Mouse (Mus musculus) erythroid progenitor cell, adult 5-6 weeks (primary cell): ENCODE data around the gene Tmem95. TPM values are rescaled to one million over a fixed set of nuclear protein-coding genes. Genes with fewer than 3 reads are reported as not detected.

Experiments
- ATAC-seq: replicated peaks from 2 replicates; pipeline ENCODE4 v1.8.0; 2016; ENCODE audit warnings: moderate number of reproducible peaks, mild to moderate bottlenecking, moderate TSS enrichment, inconsistent platforms; ENCODE audit not compliant: poor library complexity, low FRiP score, severe bottlenecking
- total RNA-seq, 2 experiments: library from RNA; stranded (forward) in 1 of 2; stranded (reverse) in 1 of 2; fragments of 150-400 nt in 1 of 2; fragments of 186-747, 209-891 nt in 1 of 2; gene quantifications; 2 replicates each; pipeline versions ENCODE4 v1.2.3 to v1.2.4; 2015 to 2017; ENCODE audit warnings: low replicate concordance in 2 of 2

The Tmem95 gene
- total RNA-seq, 2 experiments from 2014 or later: not detected

GRCm38 (mm10) chr11:69911701-69912100 is 33.9 kb upstream of the Tmem95 start:
- no peak for ATAC-seq

GRCm38 (mm10) chr11:69910781-69911560 is 33.2 kb upstream of the Tmem95 start:
- no peak for ATAC-seq

GRCm38 (mm10) chr11:69910177-69910576 is 32.4 kb upstream of the Tmem95 start:
- no peak for ATAC-seq

DNA sequence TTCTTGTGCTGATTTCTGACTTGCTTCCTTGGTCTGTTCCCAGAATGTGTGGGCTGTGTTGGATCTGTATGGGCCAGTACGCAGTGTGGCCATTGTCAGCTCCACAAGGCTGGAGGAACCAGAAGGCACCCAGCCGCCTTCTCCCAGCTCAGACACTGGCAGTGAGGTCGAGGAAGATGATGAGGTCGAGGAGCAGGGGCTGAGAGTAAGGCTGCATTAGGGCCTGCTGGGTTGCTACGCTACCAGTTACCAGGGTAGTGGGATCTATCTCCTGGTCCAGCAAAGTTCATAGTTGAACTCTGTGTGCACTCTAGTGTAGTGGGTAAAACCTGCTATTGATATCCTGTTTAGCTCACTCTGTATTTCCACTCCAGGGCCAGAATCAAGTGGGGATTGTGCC is 31.4 kb upstream of the Tmem95 start:
- no peak for ATAC-seq

- ATAC-seq: no peak
Observed at GRCm38 (mm10) chr11:69908645-69909044, 30.8 kb upstream of the Tmem95 start.

GRCm38 (mm10) chr11:69904311-69904710 is 26.5 kb upstream of the Tmem95 start:
- no peak for ATAC-seq

- ATAC-seq: no peak
Observed at GRCm38 (mm10) chr11:69902972-69903371, 25.2 kb upstream of the Tmem95 start.

- ATAC-seq: peak; percentile 9; the same call in 1 of the 2 replicates
Observed at GRCm38 (mm10) chr11:69901993-69902392, 24.2 kb upstream of the Tmem95 start.

DNA sequence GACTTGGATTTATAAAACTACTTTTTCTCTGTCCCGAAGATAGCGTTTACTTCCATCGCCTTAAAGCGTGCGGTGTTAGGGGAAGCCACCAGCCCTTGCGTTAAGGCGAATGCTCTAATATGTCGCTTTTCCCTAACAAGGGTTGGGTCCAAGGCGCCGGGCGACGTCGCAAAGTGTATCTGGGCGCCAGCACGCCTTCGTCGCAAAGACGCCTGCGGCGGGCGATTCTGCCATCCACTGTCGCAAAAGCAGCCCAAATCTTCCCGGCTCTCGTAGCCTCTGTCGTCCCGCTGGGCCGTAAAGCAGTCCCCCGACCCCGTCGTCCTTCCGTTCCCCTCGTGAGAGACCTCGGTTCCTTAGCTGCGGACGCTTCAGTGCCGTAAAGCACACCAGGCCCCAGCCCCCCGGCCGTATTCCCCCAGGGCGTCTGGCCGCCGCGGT is 23.6 kb upstream of the Tmem95 start:
- ATAC-seq: peak; percentile 69

GRCm38 (mm10) chr11:69900471-69901405 is 22.9 kb upstream of the Tmem95 start, which contains the start of the genes 2810408A11Rik and Neurl4:
2810408A11Rik (minus strand) TSS chr11:69900987.
Neurl4 (plus strand) TSS chr11:69901072.
- ATAC-seq: peak; percentile 87

GRCm38 (mm10) chr11:69899870-69900269 is 22.1 kb upstream of the Tmem95 start:
- no peak for ATAC-seq

- ATAC-seq: no peak
Observed at GRCm38 (mm10) chr11:69895291-69895690, 17.5 kb upstream of the Tmem95 start, which contains the start of gene Acap1. Acap1 (minus strand) TSS chr11:69895539.

- ATAC-seq: no peak
Observed at GRCm38 (mm10) chr11:69894671-69895070, 16.9 kb upstream of the Tmem95 start.

GRCm38 (mm10) chr11:69891482-69891881 is 13.7 kb upstream of the Tmem95 start:
- peak; percentile 62 for ATAC-seq

DNA sequence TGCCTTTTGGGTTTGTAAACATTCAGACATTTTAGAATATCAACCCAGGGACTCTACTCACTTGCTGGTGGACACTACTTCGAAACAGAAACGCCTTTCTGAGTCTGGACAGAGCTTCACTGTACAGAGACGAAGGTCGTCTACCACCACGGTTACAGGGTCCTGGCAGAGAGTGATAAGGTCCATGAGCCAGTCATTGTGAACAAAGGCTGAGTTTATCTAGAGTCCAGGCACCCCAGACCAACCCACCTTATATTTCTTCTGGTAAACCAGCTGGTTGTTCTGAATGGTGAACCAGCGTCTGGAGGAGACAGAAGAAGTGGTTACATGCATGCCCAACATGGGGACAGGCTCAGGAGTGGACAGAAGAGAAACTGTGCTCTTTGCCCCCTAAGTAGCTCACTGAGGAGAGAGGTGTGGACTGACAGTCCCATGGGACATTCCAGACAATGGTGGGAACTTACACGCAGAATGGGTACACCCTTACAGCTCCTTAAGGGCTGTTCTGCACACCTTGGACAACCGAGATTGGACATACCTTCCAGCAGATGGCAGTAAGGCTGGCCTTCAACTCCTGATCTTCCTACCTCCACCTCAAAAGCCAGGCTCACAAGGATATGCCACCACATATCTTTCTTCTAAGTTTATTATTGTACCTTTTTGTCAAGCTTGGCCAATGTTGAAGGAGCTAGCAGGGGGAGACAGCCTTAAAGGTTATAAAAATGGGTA is 9.3 kb upstream of the Tmem95 start:
- ATAC-seq: peak; percentile 75

DNA sequence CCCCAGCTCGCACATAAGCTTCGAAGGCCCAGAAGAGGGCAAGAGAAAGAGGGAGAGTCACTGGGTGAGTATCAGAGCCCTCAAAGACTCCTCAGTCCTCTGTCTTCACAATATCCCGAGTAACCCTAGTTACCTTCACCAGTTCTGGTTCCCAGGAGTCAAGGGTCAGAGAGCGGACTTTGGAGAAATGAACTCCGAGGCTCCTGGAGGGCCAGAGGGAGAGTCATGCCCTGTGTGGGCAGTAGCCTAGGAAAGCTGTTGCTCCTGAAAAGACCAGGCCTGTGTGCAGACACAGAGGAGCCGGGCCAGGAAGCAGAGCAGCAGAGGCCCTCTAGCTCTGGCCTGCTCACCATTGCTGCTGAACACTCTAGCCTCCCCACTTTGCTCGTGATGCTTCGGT is 6.8 kb upstream of the Tmem95 start:
- no peak for ATAC-seq

DNA sequence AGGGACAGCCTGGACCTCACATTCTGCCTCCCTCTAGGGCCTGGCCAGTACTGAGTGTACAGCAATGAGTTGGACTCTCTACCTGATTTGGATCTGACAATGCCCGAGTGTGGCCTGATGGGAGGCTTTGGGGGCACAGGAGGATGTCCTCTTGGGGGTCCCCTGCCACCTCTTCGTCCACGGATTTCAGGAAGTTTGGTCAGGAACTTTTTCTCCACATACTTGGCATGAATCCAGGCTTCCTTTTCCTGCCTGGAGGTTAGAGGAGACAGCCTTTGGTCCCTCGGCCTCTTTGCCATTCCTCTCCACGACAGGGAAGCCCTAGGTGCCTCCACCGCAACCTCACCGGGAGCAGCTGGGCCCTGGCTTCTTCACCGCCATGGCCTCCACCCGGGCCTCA is 6.4 kb upstream of the Tmem95 start:
- ATAC-seq: no peak

DNA sequence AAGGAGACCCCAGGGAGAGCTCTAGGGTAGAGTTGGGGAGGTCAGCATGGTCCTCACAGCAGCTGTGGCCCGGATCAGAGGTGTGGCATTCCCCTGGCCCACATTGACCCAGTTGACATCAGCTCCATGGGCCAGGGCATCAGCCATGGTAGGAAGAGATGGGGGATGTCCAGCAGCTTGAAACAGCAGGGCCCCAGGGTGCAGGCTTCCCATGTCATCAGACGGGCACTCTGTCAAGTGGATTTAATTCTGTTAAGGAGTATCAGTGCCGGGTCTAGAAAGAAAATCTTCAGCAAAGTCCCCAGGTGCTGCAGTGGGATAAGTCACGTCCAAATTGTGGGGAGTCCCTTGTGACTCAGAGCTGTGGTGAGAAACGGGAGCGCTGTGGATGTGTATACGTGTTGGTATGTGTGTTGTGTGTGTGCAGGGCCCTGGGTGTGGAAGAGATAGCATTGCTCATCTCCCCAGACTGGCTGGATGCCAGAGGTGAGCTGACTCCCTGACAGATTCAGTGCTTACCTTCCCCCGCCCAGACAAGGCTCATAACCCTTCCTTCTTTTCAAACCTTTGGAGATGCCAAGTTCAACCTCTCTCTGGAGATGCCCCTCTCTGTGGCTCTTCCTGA is 5.8 kb upstream of the Tmem95 start:
- no peak for ATAC-seq

DNA sequence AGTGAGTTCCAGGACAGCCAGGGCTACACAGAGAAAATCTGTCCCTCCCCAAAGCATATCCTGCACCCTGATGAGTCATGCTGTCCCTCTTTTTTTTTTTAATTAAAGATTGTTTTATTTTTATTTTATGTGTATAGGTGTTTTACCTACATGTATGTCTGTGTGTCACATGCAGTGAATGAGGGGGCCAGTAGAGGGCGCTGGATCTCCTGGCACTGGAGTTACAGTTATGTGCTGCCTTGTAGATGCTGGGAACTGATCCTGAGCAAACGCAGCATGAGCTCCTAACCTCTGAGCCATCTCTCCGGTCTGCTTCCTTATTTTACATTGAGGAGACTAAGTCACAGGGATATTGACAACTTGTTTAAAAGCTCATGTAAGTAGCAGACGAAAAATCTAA is 5.2 kb upstream of the Tmem95 start:
- no peak for ATAC-seq
